Mouse (Mus musculus): ENCODE measurements around the gene Olfr827. TPM values are rescaled to one million over a fixed set of nuclear protein-coding genes. Genes with fewer than 3 reads are reported as not detected.

Olfr827 gene
- not detected in 2 replicates for total RNA-seq (2021)
- long read RNA-seq: 0 reads

DNA sequence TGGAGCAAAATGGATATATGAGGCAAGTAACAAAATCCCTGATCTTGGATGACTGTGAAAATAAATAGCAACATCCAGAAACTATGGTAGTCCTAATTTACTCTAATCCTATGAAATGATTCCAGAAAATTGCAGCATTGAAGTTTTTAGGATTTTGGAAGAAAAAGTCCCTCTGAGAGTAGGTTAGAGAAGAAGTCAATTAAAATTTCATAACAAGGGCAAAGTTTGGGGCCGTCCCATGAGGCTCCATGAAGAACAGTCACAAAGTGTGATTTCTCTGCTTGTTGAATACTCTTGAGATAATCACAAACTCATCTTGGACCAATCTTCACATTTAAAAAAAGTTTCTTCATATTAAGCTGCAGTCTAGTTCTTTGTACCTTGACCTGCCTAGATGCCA lies at the start of gene Olfr827:
TSS of gene Olfr827 (minus strand) at position 101 of the 400 bp plus-strand sequence.
- no peak for DNase-seq

DNA sequence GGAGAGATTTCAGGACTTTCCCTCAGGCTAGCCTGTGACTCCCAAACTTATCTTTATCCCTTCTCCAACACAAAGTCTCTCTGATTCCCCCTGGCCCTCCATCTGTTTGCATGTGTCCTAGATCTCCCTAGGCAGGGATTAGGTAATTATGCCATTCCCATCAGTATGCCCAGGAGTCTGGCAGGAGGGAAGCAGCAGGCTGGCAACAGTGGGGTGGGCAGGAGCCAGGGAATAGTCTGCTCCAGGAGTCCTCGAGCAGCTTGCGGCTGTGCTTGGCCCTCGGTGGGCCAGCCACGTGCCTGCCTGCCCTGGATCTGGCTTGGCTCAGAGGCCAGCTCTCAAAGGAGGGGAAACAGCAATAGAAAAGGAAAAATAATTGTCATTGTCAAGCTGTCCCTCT lies 49.0 kb upstream of the Olfr827 start:
- DNase-seq: peak; percentile 3

DNA sequence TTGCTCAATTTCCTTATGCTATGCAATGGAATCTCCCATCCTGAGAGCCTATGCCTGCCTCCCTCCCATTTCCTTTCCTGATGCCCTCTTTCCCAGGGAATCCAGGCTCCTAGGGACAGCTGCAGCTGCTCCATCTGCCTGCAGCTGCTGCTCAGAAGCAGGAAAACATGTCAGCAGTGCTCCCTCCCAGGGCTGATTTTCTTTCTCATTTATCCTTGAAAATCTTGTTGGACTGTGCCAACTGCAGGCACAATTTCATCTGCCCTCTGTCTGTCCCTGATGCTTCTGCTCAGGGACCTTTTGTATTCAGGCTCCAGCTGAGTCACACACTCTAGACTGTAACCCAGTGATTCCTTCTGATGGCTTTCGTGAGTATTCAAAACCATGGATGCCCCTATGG lies 45.3 kb upstream of the Olfr827 start:
- DNase-seq: peak; percentile 2

DNA sequence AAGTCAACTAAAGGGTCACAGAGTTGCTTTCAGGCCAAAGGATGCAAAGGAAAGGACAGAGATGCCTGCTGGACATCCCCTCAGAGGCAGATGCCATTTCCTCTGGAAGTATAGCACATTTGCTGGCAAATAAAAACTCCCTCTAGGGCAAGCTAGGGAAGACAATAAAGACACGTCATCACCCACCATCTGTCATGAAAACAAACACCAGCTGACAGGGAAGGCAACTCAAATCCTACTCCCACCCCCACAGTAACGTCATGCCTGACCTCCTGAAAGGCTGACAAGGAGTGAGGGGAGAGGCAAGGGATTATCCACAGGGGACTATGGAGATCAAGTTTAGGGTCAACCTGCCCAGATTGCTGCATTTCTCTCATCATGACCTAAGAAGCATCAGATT lies 30.1 kb upstream of the Olfr827 start:
- DNase-seq: no peak

DNA sequence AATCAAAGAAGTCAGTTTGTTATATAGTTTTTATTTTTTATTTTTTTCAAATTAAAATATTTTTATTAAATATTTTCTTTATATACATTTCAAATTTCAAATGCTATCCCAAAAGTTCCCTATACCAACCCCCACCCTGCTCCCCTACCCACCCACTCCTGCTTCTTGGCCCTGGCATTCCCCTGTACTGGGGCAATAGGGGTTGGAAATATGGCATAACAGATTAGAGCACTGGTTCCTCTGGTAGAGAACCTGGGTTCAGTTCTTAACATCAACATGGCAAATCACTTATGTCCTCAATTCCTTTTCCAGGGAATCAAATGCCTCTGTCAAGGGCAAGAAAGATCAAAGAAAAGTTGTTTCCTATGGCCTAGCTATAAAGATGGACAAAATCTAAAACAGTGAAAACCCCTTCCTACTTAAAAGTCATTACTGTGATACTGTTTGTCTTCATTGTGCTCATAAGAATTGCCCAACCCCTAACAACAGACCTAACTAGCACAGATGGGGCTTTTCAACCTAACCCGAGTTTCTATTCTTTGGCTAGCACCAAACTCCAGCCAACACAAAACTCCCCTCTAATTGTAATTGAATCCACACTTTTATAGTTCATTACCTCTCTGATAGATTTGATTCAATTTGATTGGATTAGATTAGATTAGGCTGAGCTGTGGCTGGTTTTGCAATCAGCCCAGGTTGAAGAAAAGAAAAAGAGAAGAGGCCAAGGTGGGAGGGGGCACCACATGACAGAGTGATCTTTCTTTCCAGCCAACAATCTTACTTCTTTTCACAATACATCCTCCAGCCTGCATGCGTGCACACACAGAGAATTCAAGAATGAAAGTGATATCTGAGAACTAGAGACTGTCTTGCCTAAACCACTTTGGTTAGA lies 24.4 kb upstream of the Olfr827 start:
- DNase-seq: no peak

- no peak for DNase-seq
These were observed 20.4 kb upstream of the Olfr827 start for GRCm38 (mm10) chr10:130234576-130234975.

GRCm38 (mm10) chr10:130232117-130232516 lies 17.9 kb upstream of the Olfr827 start:
- no peak for DNase-seq

DNA sequence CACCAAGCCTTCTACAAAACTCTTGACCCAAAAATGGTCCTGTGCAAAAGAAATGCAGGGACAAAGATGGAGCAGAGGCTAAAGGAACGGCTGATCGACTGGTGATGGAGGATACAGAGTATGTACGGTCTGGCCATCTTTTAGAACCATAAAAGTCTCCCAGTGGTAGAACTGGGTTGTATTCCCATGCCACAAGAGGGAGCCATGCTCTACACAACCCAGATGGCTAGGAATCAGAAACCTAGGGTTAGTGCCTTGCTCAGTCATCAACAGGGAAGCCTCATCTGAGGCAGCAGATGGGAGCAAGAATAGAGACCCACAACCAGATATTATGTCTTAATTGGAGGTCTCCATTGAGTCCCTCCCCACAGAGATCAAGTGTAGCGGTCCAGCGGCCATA lies 15.4 kb upstream of the Olfr827 start:
- DNase-seq: no peak

GRCm38 (mm10) chr10:130228246-130228645 lies 14.0 kb upstream of the Olfr827 start:
- DNase-seq: peak; percentile 56

DNA sequence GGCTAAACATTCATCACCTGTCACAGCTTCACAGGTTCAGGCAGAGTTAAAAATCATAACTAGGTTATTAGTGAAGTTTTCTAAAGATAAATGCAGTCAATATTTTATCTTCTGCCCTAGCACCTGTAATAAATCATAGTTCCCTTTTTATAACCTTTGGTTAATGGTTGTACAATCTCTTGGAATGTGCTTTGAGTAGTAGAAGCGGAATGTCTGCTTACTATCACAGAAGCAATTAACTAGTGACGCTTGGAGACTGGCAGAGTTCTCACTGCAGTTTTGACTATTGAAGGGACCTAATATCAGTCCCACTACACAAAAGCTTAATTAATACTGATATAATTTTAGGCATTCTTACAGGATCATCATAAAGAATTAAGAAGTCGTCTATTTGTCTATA lies 10.8 kb upstream of the Olfr827 start:
- no peak for DNase-seq

DNA sequence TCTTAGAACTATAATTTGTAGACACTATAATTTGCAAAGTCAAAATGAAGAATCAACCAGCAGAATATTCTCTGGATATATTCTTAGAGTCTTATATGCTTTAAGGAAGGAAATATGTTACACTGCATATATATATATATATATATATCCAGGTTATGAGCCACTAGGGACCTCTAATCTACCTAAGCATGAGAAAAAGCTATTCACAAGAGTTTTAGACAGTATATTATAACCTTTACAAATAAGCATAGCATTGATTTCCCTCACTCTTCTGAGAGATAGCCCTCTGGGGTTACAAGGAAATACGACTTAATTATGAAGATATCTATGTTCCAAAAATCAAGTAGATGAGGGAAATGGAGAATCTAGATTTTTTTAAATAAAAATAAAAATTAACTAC lies 30.1 kb downstream of the Olfr827 start, which contains the start of gene Olfr826:
TSS of gene Olfr826 (minus strand) at position 101 of the 400 bp plus-strand sequence.
- DNase-seq: no peak

GRCm38 (mm10) chr10:130166666-130167065 lies 47.5 kb downstream of the Olfr827 start, which contains the start of gene Olfr825:
TSS of gene Olfr825 (minus strand) at chr10:130166766.
- no peak for DNase-seq

- DNase-seq: no peak
These were observed 49.0 kb downstream of the Olfr827 start for GRCm38 (mm10) chr10:130165196-130165595.

Other genes with a start within 250 kb of the Olfr827 start
- not detected in 2 replicates for gene Olfr819, start 247.1 kb downstream of the Olfr827 start, total RNA-seq (2021)
- not detected in 2 replicates for gene Olfr247, start 238.3 kb downstream of the Olfr827 start, total RNA-seq (2021)
- gene Gm10310, start 229.3 kb downstream of the Olfr827 start, total RNA-seq (2021): not detected in 2 replicates
- gene Olfr820, start 201.8 kb downstream of the Olfr827 start, total RNA-seq (2021): not detected in 2 replicates
- not detected in 2 replicates for gene Olfr821, start 184.1 kb downstream of the Olfr827 start, total RNA-seq (2021)
- not detected in 2 replicates for gene Olfr822, start 143.2 kb downstream of the Olfr827 start, total RNA-seq (2021)
- gene Olfr823, start 99.0 kb downstream of the Olfr827 start, total RNA-seq (2021): not detected in 2 replicates
- gene Olfr824, start 84.4 kb downstream of the Olfr827 start, total RNA-seq (2021): not detected in 2 replicates
- gene Olfr825, start 47.6 kb downstream of the Olfr827 start, total RNA-seq (2021): not detected in 2 replicates
- not detected in 2 replicates for gene Olfr826, start 30.2 kb downstream of the Olfr827 start, total RNA-seq (2021)
- gene Neurod4, start 65.8 kb upstream of the Olfr827 start, total RNA-seq (2021): 0.36 TPM in 1 of 2 replicates, not detected in the other
- gene Tespa1, start 108.5 kb upstream of the Olfr827 start, total RNA-seq (2021): 0.46 TPM in 1 of 2 replicates, not detected in the other
- gene Vmn2r84, start 179.9 kb upstream of the Olfr827 start, total RNA-seq (2021): not detected in 2 replicates
- not detected in 2 replicates for gene Vmn2r85, start 215.3 kb upstream of the Olfr827 start, total RNA-seq (2021)
- not detected in 2 replicates for gene Vmn2r86, start 241.6 kb upstream of the Olfr827 start, total RNA-seq (2021)

Data from adrenal gland, postnatal 25 days (tissue).